Mouse (Mus musculus): ENCODE data around the gene Sgms2.

DNA sequence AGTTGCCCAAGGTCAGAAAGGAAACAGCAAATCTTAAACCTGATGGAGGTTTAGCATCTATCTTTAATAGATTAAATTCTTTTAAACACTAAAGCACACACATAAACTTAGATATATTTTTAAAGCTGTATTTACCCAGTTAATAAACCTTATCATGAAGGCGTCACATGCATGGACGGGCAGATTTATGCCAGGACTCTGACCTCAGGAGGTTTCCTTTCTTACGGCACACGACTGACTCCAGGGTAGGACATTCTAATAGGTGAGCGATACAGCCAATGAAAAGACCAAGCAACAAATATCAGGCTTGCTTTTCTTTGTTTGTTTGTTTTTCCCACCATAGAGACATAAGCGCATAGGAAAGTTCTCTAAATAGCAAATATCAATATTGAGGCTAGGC, 142.2 kb downstream of the Sgms2 start:
- no peak for TF ChIP-seq CTCF (IDR thresholded peaks at IDR 0.05; ENCODE audit: control insufficient read depth, insufficient read depth, insufficient read length)
- no peak for TF ChIP-seq CEBPB (IDR thresholded peaks at IDR 0.05; ENCODE audit: low read depth)
- TF ChIP-seq MAX (IDR thresholded peaks at IDR 0.05), result no peak
- TF ChIP-seq USF1 (IDR thresholded peaks at IDR 0.05; ENCODE audit: low read depth), result no peak
- TF ChIP-seq MYOG (IDR thresholded peaks at IDR 0.05; ENCODE audit: control insufficient read depth, extremely low read depth, insufficient read length), result no peak
